Mouse (Mus musculus): ENCODE data around the gene Glp1r. TPM values are rescaled to one million over a fixed set of nuclear protein-coding genes. Genes with fewer than 3 reads are reported as not detected.

Gene Glp1r
- polyA plus RNA-seq, 1 experiment from 2014 or later = 0.06 TPM

GRCm38 (mm10) chr17:30880391-30880790 lies 21.2 kb upstream of the Glp1r start:
- Histone ChIP-seq H3K9me3 (replicated peaks) (peaks cover 4% of the 10 kb centered on the region; the same call in 1 of the 2 replicates), H3K27me3 (peaks cover 3% of the 10 kb centered on the region; the same call in 1 of the 2 replicates), H3K27ac (no peak overlapping the region), H3K9ac (no peak overlapping the region), H3K4me3 (no peak overlapping the region), H3K4me1 (no peaks in the 10 kb centered on the region), H3K4me2 (no peak overlapping the region), H3K36me3 (ENCODE audit: poor library complexity, severe bottlenecking) (no peaks in the 10 kb centered on the region)
- ATAC-seq = no peak
- WGBS = 84% methylated on average over 3 of the region's 3 CpGs

DNA sequence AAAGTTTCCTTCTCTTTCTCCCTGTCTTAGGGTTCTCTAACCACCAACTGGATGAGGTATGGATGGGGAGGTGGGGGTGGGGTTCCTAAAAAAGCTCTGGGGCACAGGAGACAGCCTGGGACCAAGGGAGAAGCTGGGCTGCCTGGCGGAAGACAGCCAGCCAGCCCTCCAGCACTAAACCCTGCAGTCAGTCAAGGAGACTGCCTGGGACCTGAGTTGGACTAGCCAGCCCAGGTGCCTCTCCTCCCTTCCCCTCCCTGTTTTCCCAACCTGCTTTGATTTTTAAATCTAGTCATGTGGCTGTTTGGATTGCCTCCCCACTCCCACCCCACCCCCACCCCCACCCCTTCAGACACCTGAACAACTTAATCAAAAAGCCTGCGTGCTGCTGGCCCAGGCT lies 20.6 kb upstream of the Glp1r start:
- Histone ChIP-seq H3K9me3 (replicated peaks) (peaks cover 4% of the 10 kb centered on the region; the same call in 1 of the 2 replicates), H3K4me3 (no peak overlapping the region), H3K36me3 (ENCODE audit: poor library complexity, severe bottlenecking) (no peaks in the 10 kb centered on the region), H3K27ac (no peak overlapping the region), H3K27me3 (peaks cover 3% of the 10 kb centered on the region; the same call in 1 of the 2 replicates), H3K4me1 (no peaks in the 10 kb centered on the region), H3K9ac (no peak overlapping the region), H3K4me2 (no peak overlapping the region)
- WGBS = 64% methylated on average over 2 of the region's 2 CpGs
- ATAC-seq = no peak

GRCm38 (mm10) chr17:30882206-30882605 lies 19.4 kb upstream of the Glp1r start:
- H3K4me3 ChIP-seq = no peak overlapping the region
- no peak overlapping the region for H3K27ac ChIP-seq
- H3K4me1 ChIP-seq = no peaks in the 10 kb centered on the region
- peak overlapping the region; percentile 27 for H3K4me2 ChIP-seq
- WGBS = 5% methylated on average over 6 of the region's 6 CpGs
- H3K9ac ChIP-seq = no peak overlapping the region
- ATAC-seq = no peak
- H3K36me3 ChIP-seq (ENCODE audit: poor library complexity, severe bottlenecking) = no peaks in the 10 kb centered on the region
- peaks cover 3% of the 10 kb centered on the region; the same call in 1 of the 2 replicates for H3K27me3 ChIP-seq
- peaks cover 4% of the 10 kb centered on the region; the same call in 1 of the 2 replicates for H3K9me3 ChIP-seq (replicated peaks)

DNA sequence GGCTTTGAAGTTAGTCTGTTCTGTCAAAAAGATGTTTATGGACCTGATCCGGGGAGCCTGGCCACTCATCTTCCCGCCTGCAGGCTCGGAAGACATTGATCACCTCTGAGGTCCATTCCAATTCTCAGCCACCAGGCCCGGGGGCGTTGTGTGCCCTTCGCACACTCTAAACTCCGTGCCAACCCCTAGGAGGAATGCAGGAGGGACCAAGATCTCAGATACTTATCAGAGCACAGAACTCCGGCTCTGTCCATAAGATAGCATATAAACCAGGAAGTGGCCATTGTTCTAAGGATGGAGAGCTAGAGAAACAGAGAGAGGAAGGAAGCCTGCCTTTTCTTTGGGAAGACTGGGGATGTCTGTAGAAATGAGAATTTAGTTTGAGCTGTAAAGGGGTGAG lies 18.1 kb upstream of the Glp1r start:
- H3K27ac ChIP-seq = no peak overlapping the region
- 87% methylated on average over 8 of the region's 8 CpGs for WGBS
- H3K36me3 ChIP-seq (ENCODE audit: poor library complexity, severe bottlenecking) = no peaks in the 10 kb centered on the region
- H3K4me1 ChIP-seq = no peaks in the 10 kb centered on the region
- no peak overlapping the region for H3K4me2 ChIP-seq
- H3K4me3 ChIP-seq = no peak overlapping the region
- H3K27me3 ChIP-seq = peaks cover 3% of the 10 kb centered on the region; the same call in 1 of the 2 replicates
- no peak overlapping the region for H3K9ac ChIP-seq
- peaks cover 1% of the 10 kb centered on the region; the same call in 1 of the 2 replicates for H3K9me3 ChIP-seq (replicated peaks)
- ATAC-seq = no peak

- no peak overlapping the region for H3K27ac ChIP-seq
- ATAC-seq = no peak
- 33% methylated on average over 1 of the region's 1 CpGs for WGBS
Measured at GRCm38 (mm10) chr17:30892086-30892485, 9.5 kb upstream of the Glp1r start.

DNA sequence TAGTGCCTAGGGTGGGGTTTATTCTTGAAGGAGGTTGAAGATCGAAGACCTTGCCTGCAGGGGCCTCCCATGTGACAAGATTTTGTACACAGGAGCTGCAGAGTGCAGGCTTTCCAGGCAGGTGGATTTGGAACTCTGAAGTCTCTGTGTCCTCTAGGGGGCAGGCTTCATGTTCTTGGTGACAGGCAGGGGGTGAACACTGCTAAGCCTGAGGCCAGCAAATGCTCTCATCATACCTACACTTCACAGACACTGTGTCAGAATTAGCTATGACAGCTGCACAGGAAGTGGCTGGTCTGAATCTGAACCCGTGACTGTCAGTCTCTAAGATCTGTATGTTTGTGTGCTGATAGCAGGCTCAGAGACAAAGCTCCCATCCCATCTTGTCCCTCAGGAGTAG lies 8.9 kb upstream of the Glp1r start:
- H3K36me3 ChIP-seq (ENCODE audit: poor library complexity, severe bottlenecking) = no peaks in the 10 kb centered on the region
- 55% methylated on average over 2 of the region's 2 CpGs for WGBS
- ATAC-seq = no peak

More at GRCm38 (mm10) chr17:30892086-30892485, 9.5 kb upstream of the Glp1r start:
- H3K4me1 ChIP-seq = 0 out of 2 replicates have a peak, but pooled peaks cover 3% of the 10 kb centered on the region
- no peak overlapping the region for H3K9ac ChIP-seq
- no peaks in the 10 kb centered on the region for H3K36me3 ChIP-seq (ENCODE audit: poor library complexity, severe bottlenecking)
- H3K9me3 ChIP-seq (replicated peaks) = no peaks in the 10 kb centered on the region
- no peaks in the 10 kb centered on the region for H3K27me3 ChIP-seq
- no peak overlapping the region for H3K4me3 ChIP-seq
- no peak overlapping the region for H3K4me2 ChIP-seq

DNA sequence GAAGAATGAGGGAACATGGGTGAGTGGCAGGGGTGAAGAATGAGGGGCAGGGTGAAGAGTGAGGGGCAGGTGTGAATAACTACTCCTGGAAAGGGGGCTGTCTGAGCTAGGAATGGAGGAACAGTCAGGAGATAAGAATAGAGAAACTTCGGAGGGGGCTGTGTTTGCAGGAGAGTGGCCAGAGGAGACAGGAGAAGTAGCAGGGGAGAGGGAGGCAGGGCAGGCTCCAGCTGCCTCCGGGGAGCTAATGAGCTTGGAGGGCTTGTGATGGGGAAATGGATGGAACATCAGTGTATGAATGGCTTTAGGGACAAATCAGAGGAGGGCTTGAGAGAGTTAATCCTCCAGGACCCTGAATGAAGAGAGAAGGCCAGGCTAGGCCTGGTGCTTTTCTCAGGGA lies 4.5 kb upstream of the Glp1r start:
- H3K4me3 ChIP-seq = no peak overlapping the region
- no peak overlapping the region for H3K9ac ChIP-seq
- H3K4me1 ChIP-seq = peaks cover 10% of the 10 kb centered on the region
- H3K9me3 ChIP-seq (replicated peaks) = no peaks in the 10 kb centered on the region
- no peak overlapping the region for H3K27ac ChIP-seq
- no peak overlapping the region for H3K4me2 ChIP-seq
- WGBS = 12% methylated on average over 2 of the region's 2 CpGs
- no peak for ATAC-seq
- peaks cover 28% of the 10 kb centered on the region for H3K27me3 ChIP-seq
- H3K36me3 ChIP-seq (ENCODE audit: poor library complexity, severe bottlenecking) = no peaks in the 10 kb centered on the region

More for the DNA sequence above, 8.9 kb upstream of the Glp1r start:
- Histone ChIP-seq H3K27me3 (no peaks in the 10 kb centered on the region), H3K4me2 (no peak overlapping the region), H3K9ac (no peak overlapping the region), H3K4me1 (0 out of 2 replicates have a peak, but pooled peaks cover 3% of the 10 kb centered on the region), H3K9me3 (replicated peaks) (no peaks in the 10 kb centered on the region), H3K4me3 (no peak overlapping the region), H3K27ac (no peak overlapping the region)

DNA sequence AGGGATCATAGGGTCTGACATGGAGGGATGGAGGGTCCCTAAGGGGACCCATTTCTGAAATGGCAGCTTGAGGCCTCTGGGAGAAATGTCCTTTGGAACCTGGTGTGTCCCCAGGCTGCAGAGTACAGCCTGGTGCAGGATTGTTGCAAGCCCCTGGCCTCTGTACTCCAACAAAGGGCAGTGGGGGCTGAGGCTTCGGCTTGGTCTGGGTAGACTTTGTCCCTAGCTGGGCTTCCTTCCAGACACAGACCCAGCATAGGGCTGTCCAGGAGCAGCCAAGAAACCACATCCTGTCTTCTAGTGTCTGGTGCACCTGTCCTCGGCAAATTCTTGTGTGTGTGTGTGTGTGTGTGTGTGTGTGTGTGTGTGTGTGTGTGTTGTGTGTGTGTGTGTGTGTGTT lies 2.5 kb downstream of the Glp1r start:
- H3K27me3 ChIP-seq = peaks cover 39% of the 10 kb centered on the region
- no peaks in the 10 kb centered on the region for H3K36me3 ChIP-seq (ENCODE audit: poor library complexity, severe bottlenecking)
- no peak overlapping the region for H3K9ac ChIP-seq
- H3K27ac ChIP-seq = no peak overlapping the region
- no peak overlapping the region for H3K4me2 ChIP-seq
- WGBS = 55% methylated on average over 2 of the region's 2 CpGs
- no peak overlapping the region for H3K4me3 ChIP-seq
- H3K9me3 ChIP-seq (replicated peaks) = no peaks in the 10 kb centered on the region
- peaks cover 9% of the 10 kb centered on the region for H3K4me1 ChIP-seq
- no peak for ATAC-seq

DNA sequence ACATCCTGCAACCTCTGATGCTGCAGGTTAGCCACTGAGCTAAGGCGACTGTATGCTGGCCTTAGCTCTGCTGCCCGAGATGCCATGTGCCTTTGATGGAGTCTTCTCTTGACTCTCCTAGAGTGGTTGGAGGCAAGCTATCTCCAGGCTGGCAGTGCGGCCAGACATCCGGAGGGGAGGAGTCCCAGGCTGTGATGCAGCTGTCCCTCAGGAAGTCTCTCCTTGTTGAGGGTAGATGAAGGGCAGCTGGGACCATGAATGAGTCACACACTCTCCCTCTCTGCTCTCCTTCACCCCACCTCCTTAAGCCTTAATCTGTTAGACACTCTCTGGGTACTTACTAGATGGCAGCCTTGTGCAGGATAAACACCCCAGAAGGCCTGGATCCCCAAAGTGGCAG lies 6.0 kb downstream of the Glp1r start:
- no peak for ATAC-seq
- Histone ChIP-seq H3K4me2 (no peak overlapping the region), H3K27ac (no peak overlapping the region), H3K36me3 (ENCODE audit: poor library complexity, severe bottlenecking) (no peaks in the 10 kb centered on the region), H3K9ac (no peak overlapping the region), H3K27me3 (peaks cover 6% of the 10 kb centered on the region), H3K9me3 (replicated peaks) (no peaks in the 10 kb centered on the region), H3K4me1 (peaks cover 10% of the 10 kb centered on the region; the same call in 1 of the 2 replicates), H3K4me3 (no peak overlapping the region)
- WGBS = 79% methylated on average over 4 of the region's 4 CpGs

DNA sequence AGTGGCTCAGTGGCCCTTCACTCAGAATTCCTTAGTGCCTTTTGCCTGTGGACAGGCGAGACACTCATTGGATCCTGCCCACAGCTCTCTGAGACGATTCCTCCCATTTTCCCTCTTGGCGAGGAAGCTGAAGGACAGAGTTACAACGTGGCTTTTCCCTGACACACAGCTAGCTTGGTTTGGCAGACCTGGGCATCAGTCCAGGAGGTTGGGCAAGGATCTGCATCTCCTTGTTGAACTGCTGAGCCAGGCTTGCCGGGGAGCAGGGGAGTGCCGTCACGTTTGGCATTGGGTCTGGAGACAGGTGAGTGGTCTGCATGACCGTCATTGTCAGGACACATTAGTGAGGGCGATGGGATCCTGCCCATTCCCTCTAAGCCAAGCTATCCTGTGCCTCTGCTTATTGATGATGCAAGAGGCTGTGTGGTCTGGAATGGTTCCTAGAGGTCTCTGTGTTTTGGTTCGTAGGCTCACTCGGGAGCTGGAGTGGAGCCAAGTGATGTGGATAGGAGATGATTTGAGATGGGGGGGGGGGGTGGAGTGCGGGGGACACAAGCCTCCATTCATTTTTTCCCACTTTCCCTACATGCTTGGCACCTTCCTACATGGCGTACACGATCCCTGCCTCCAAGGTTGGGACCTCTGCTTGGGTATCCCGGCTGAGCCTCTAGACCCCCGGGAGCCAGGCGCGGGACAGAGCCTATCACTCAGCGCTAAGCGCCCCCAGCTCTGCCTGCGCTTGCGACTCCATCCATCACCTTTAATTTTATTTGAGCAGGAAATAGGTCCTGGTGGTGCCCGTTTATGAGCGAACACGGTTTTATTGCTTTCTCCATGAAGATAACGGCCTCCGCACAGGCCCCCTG lies 9.5 kb downstream of the Glp1r start:
- no peak for ATAC-seq
- H3K27me3 ChIP-seq = no peaks in the 10 kb centered on the region
- no peak overlapping the region for H3K4me2 ChIP-seq
- H3K27ac ChIP-seq = no peak overlapping the region
- H3K36me3 ChIP-seq (ENCODE audit: poor library complexity, severe bottlenecking) = no peaks in the 10 kb centered on the region
- H3K4me1 ChIP-seq = peaks cover 16% of the 10 kb centered on the region; the same call in 1 of the 2 replicates
- no peak overlapping the region for H3K4me3 ChIP-seq
- no peaks in the 10 kb centered on the region for H3K9me3 ChIP-seq (replicated peaks)
- H3K9ac ChIP-seq = no peak overlapping the region
- WGBS = 80% methylated on average over 27 of the region's 27 CpGs

DNA sequence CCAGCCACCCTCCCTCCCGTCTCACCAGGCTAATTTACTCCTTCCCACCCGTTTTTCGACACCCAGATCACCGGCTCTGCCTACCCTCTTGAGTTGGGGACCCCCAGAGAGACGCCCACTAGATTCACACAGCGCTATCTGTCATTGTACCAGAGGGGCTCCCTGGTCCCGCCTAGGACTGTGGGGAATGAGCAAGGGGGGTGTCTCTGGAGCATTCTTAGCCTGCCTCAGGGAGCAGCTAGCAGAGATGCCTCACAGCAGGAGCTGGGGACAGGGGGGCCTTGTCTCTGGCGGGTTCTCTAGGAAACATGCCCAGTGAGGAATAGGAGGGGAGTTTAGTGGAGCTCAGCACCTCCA lies 10.1 kb downstream of the Glp1r start:
- Histone ChIP-seq H3K9ac (no peak overlapping the region), H3K4me1 (peaks cover 16% of the 10 kb centered on the region; the same call in 1 of the 2 replicates), H3K4me3 (no peak overlapping the region), H3K27me3 (no peaks in the 10 kb centered on the region), H3K36me3 (ENCODE audit: poor library complexity, severe bottlenecking) (no peaks in the 10 kb centered on the region), H3K27ac (no peak overlapping the region), H3K4me2 (no peak overlapping the region), H3K9me3 (replicated peaks) (no peaks in the 10 kb centered on the region)
- 57% methylated on average over 8 of the region's 8 CpGs for WGBS
- ATAC-seq = no peak

GRCm38 (mm10) chr17:30912536-30912935 lies 10.9 kb downstream of the Glp1r start:
- H3K4me3 ChIP-seq = no peak overlapping the region

More at GRCm38 (mm10) chr17:30912536-30912935, 10.9 kb downstream of the Glp1r start:
- Histone ChIP-seq H3K4me2 (no peak overlapping the region), H3K27me3 (no peaks in the 10 kb centered on the region), H3K27ac (no peak overlapping the region), H3K36me3 (ENCODE audit: poor library complexity, severe bottlenecking) (no peaks in the 10 kb centered on the region), H3K9me3 (replicated peaks) (no peaks in the 10 kb centered on the region), H3K4me1 (peaks cover 16% of the 10 kb centered on the region; the same call in 1 of the 2 replicates), H3K9ac (no peak overlapping the region)
- 75% methylated on average over 5 of the region's 5 CpGs for WGBS
- ATAC-seq = no peak

All from forebrain, embryonic 13.5 days (tissue).